Mouse (Mus musculus): Measurements from ENCODE around the gene Dcaf6.

Gene Dcaf6

GRCm38 (mm10) chr1:165460360-165460800 is at the start of gene Dcaf6, which contains the start of gene Mpc2:
Gene Dcaf6, minus strand, starts transcription at chr1:165460475.
Gene Mpc2, plus strand, starts transcription at chr1:165460637.
- peak; percentile 100 for DNase-seq

DNA sequence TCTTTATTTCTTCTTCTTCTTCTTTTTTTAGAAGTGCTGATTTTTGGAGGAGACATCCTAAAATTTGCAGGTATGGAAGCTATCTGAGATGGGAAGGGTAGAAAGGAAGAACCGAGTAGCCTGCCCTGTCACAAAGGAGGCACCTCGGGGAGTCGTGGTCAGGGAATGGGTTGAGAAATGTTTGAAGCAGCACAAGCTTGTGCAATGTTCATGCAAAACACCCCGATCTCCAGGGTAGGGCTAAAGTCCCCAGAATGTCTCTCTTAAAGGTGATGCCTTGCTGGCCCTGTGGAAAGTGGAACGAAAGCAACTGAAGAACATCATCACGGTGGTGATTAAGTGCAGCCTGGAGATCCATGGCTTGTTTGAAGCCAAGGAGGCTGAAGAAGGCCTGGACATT is 46.0 kb upstream of the Dcaf6 start:
- DNase-seq: no peak

DNA sequence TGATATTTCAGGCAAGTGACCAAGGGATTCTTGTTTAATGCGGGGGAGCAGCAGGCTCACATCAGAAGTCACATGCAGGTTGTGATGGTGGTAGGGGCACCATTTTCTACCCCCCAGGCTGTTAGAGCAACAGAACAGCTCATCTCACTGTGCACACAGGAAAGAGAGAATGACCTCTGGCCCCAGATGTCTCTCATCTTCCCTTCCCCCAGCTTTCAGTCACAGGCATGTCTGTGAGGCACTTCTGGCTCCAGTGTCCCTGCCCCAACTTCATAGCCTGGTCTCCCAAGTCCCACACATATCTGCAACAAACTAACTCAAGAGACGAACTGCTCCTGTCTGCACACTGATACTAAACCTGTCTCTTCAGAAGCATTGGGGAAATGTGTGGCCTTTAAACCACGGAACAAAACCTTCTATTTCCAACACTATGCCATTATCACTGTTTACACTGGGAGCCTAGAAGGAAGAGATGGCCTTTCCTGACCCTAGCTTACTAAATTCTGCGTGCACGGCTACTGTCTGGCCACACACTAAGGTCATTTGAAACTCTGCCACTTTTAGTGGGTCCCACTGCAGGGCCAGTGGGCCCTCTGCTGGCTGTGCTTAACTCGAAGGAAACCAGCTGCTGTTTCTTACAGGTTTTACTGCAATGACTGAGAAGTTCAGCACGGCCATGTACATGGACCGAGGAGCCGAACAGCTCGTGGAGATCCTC is 43.2 kb upstream of the Dcaf6 start:
- DNase-seq: peak; percentile 81

DNA sequence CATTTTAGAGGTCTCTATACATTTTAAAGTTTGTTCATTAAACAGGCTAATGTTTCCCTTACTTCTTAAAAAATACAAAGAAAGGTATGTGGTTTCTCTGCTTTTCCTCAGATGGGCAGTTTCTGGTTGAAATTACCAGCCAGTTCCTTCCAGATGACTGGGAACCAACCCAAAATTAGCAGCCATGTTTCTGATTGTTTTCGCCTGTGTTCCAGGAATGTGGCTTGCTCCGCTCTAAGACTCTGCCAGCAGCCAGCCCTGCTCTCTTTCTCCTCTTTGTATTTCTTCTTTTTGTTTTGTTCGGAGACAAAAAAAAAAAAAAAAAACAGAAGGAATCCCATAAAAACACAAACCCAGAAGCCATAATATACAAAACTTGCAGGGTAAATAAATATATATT is 38.6 kb upstream of the Dcaf6 start:
- DNase-seq: no peak

GRCm38 (mm10) chr1:165489197-165489596 is 28.9 kb upstream of the Dcaf6 start:
- no peak for DNase-seq

DNA sequence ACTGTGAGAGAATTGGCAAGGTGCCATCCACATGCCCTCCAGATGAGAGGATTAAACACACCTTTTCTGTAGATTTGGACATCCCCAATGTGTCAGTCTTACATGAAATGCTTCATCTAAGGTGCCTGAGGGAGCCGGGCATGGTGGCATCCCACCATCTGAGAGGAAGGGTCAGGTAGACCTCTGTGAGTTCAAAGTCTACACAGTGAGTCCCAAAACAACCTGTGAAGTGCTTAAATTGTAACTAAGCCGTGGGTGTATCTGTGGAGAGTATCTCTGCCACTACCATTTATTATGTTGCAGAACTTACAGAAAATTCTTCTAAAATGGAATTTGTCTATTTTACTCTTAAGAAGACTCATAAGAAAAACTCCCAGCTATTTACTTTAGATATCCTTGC is 25.8 kb upstream of the Dcaf6 start:
- DNase-seq: peak; percentile 32

- no peak for DNase-seq
These were observed 24.5 kb upstream of the Dcaf6 start, which contains the start of gene Adcy10 for GRCm38 (mm10) chr1:165484688-165485233. Gene Adcy10, plus strand, starts transcription at chr1:165485183.

GRCm38 (mm10) chr1:165471490-165471889 is 11.2 kb upstream of the Dcaf6 start:
- no peak for DNase-seq

- DNase-seq: no peak
These were observed 9.4 kb upstream of the Dcaf6 start for GRCm38 (mm10) chr1:165469717-165470116.

GRCm38 (mm10) chr1:165468971-165469370 is 8.7 kb upstream of the Dcaf6 start:
- DNase-seq: no peak

DNA sequence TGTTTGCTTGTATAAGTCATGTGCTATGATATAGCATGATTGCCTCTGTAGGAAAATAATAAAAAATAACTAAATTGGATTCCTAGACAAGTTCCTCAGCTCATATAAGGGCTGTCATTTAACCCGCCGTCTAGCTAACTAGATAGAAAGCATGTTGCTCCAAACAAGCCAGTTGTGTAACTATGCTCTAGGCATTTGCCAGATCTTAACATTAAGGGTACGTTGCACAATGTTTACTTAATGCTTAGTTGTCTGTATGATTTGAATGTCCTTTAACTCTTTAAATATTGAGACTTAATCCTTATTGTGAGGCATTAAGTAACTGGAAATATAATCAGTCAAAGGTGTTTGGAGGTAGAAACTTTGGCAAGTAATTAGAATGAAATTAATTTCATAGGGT is 4.3 kb upstream of the Dcaf6 start:
- DNase-seq: no peak

GRCm38 (mm10) chr1:165462861-165463260 is 2.6 kb upstream of the Dcaf6 start:
- DNase-seq: no peak

- no peak for DNase-seq
These were observed 1.4 kb upstream of the Dcaf6 start for GRCm38 (mm10) chr1:165461681-165462080.

DNA sequence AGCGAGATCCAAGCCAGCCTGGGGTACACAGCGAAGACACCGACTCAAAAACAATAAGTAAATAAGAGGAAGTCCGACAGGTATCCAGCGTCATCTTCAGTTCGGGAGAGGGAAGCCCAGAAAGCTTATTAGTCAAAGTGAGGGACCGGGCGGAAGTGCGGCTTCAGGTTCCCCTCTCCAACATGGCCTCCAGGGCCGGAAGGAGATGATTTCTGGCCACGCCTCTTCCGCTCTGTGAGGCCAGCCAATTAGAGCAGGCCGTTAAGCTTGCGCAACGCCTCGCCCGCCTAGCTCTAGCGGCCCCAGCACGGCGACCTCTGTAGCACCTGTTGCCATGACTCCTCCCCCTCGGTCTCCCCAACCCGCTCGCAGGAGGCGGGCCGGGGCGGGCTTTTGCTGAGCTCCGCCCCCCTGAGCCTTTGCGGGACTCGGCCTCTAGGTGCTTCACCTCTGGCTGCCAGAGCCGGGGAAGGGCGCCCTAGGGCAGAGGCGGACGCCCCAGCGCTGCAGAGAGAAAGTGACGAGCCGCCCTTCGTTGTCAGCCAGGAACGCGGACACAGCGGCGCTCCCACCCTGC is 614 bp upstream of the Dcaf6 start:
- peak; percentile 99 for DNase-seq

GRCm38 (mm10) chr1:165459503-165460181 is 633 bp downstream of the Dcaf6 start:
- DNase-seq: peak; percentile 69

DNA sequence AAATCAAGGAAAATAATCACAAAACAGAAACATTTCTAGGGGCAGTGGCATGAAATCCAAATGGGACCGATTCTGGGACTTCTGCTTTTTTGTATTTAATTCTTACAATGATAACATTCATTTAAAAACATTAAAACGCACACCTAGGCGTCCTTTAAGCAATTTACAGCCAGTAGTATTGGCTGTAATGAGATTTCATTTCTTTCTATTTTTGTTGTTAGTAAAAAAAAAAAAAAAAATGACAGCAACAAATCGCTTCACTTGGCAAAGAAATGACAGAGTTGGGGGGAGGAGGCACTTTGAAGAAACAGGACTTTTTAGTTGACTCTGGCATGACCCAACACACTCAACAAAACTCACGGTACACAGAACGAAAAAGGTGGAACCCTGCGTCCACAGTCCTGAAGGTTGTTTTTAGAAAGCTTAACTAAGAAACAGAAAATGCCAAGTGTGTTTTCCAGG is 1.2 kb downstream of the Dcaf6 start:
- DNase-seq: no peak

GRCm38 (mm10) chr1:165441719-165442118 is 18.6 kb downstream of the Dcaf6 start:
- no peak for DNase-seq

DNA sequence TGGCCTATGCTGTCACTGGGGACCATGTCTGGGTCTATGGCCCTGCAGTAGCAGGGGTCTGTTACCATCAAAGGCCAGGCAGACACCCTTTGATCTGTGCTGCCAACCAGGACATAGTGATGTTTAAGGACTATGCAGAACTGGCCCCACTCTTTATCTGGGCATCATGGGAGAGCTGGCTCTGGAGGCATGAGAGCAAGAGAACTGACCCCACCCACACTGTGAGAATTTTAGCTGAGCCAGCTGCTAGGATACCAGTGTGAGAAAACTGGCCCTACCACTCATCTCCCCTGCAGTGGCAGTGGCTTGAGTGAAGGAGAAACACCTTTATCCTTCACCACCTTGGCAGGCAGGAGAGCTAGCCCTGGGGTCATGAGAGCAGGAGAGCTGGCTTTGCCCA is 19.1 kb downstream of the Dcaf6 start:
- DNase-seq: no peak

- no peak for DNase-seq
These were observed 19.5 kb downstream of the Dcaf6 start for GRCm38 (mm10) chr1:165440788-165441187.

- DNase-seq: no peak
These were observed 21.8 kb downstream of the Dcaf6 start for GRCm38 (mm10) chr1:165438289-165439021.

DNA sequence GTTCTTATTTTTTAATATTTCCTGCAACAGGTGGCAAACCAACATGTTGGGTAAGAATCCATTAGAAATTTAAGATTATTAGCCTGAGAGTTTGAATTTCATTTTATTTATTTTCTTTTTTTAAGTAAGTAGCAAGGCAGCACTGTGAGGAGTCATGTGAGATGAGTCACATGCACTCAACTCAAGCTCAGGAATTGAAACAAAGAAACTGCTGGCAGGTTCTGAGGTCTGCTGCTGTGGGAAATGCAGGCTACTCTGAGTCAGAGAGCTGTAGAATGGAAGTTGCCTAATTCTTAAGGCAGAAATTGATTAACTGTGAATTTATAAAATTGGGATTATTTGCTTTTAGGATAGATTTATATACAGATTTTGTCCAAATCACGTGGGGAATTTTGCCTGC is 27.4 kb downstream of the Dcaf6 start:
- DNase-seq: no peak

DNA sequence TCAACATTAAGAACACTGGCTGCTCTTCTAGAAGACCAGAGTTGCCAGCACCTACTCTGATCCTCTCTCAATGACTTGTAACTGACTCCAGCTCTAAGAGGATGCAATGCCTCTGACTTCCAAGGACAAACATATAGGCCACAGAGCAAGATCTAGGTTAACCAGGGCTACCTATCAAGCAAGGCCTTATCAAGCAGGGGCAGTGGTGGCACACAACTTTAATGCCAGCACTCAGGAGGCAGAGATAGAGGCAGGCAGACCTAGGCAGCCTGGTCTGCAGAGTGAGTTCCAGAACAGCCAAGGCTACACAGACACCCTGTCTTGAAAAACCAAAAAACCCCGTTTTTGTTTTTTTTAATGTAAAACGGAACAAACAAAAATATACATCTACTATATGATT is 34.0 kb downstream of the Dcaf6 start:
- no peak for DNase-seq

- DNase-seq: no peak
These were observed 38.8 kb downstream of the Dcaf6 start for GRCm38 (mm10) chr1:165421357-165421915.

Measured in kidney, adult 18-20 months (tissue).